Mouse (Mus musculus): Measurements from ENCODE around the gene Zmynd19.
"Not testable (repeated sequence)": the region's sequence is repeated elsewhere in the genome, so short reads cannot be mapped to it uniquely, and the experiment has no call there.

Zmynd19 gene

GRCm38 (mm10) chr2:24944304-24944703 lies 5.3 kb upstream of the Zmynd19 start:
- not testable (repeated sequence) for DNase-seq

GRCm38 (mm10) chr2:24950189-24950535 lies 570 bp downstream of the Zmynd19 start:
- peak; percentile 28 for DNase-seq

GRCm38 (mm10) chr2:24952537-24953055 lies 3.0 kb downstream of the Zmynd19 start:
- no peak for DNase-seq

GRCm38 (mm10) chr2:24960910-24961309 lies 11.3 kb downstream of the Zmynd19 start:
- no peak for DNase-seq

- peak; percentile 82 for DNase-seq
Measured at GRCm38 (mm10) chr2:24962304-24963000, 12.9 kb downstream of the Zmynd19 start, which contains the start of gene Dph7. Gene Dph7, plus strand, starts transcription at chr2:24962400.

- DNase-seq: no peak
Measured at GRCm38 (mm10) chr2:24970386-24970785, 20.8 kb downstream of the Zmynd19 start.

- not testable (repeated sequence) for DNase-seq
Measured at GRCm38 (mm10) chr2:24974452-24974851, 24.9 kb downstream of the Zmynd19 start.

GRCm38 (mm10) chr2:24974906-24975703 lies 25.5 kb downstream of the Zmynd19 start, which contains the start of gene Mrpl41:
Gene Mrpl41, minus strand, starts transcription at chr2:24975098.
- peak; percentile 96 for DNase-seq

GRCm38 (mm10) chr2:24975704-24976297 lies 26.2 kb downstream of the Zmynd19 start, which contains the start of gene Pnpla7:
Gene Pnpla7, plus strand, starts transcription at chr2:24976033.
- DNase-seq: peak; percentile 38

- no peak for DNase-seq
Measured at GRCm38 (mm10) chr2:24976960-24977359, 27.4 kb downstream of the Zmynd19 start.

GRCm38 (mm10) chr2:24987762-24988161 lies 38.2 kb downstream of the Zmynd19 start:
- DNase-seq: no peak

GRCm38 (mm10) chr2:24995332-24995731 lies 45.7 kb downstream of the Zmynd19 start:
- no peak for DNase-seq

GRCm38 (mm10) chr2:24996471-24996870 lies 46.9 kb downstream of the Zmynd19 start:
- no peak for DNase-seq

GRCm38 (mm10) chr2:25000544-25001235 lies 51.1 kb downstream of the Zmynd19 start:
- no peak for DNase-seq

- DNase-seq: no peak
Measured at GRCm38 (mm10) chr2:25003946-25004786, 54.6 kb downstream of the Zmynd19 start.

- no peak for DNase-seq
Measured at GRCm38 (mm10) chr2:25006767-25007166, 57.2 kb downstream of the Zmynd19 start.

- DNase-seq: no peak
Measured at GRCm38 (mm10) chr2:25008250-25008649, 58.7 kb downstream of the Zmynd19 start.
